Mouse (Mus musculus) ES-E14 (cell line): ENCODE data around the gene Itgb3. TPM values are rescaled to one million over a fixed set of nuclear protein-coding genes. Genes with fewer than 3 reads are reported as not detected.
A peak's percentile ranks its signal among the peaks of the same experiment; 100 is the strongest.

Experiments
- DNase-seq: peaks from one replicate; pipeline ENCODE4 v3.0.0-alpha.2; 2013; ENCODE audit warnings: low read depth, low spot score
- H3K27ac ChIP-seq: 2 replicates; pipeline ENCODE4 v1.5.1; 2012; ENCODE audit warnings: low read depth, mild to moderate bottlenecking, low read length, moderate library complexity, mixed read lengths; ENCODE audit not compliant: poor library complexity, insufficient read depth, severe bottlenecking
- H3K36me3 ChIP-seq: 2 replicates; pipeline ENCODE4 v1.6.1; 2012; ENCODE audit warnings: mild to moderate bottlenecking, low read length, moderate library complexity, mixed read lengths; ENCODE audit not compliant: control insufficient read depth, poor library complexity, insufficient read depth, severe bottlenecking
- H3K4me1 ChIP-seq, 2 experiments: fragments of 150-350 bp in 1 of 2; sonication (generic) in 1 of 2; 2 replicates each; pipeline ENCODE4 v1.6.1; 2012; ENCODE audit warnings: low read length in 2 of 2, mild to moderate bottlenecking in 1 of 2, mixed read lengths in 1 of 2; ENCODE audit not compliant: control insufficient read depth in 2 of 2, insufficient read depth in 2 of 2, poor library complexity in 1 of 2
- H3K4me3 ChIP-seq, 2 experiments: fragments of 150-350 bp in 1 of 2; sonication (generic) in 1 of 2; 2 replicates each; pipeline ENCODE4 v1.5.1; 2012; ENCODE audit warnings: low read length in 2 of 2, low read depth in 1 of 2, mild to moderate bottlenecking in 1 of 2, mixed read lengths in 1 of 2; ENCODE audit not compliant: insufficient read depth in 1 of 2, poor library complexity in 1 of 2, severe bottlenecking in 1 of 2
- H3K9ac ChIP-seq: 2 replicates; pipeline ENCODE4 v1.6.1; 2012; ENCODE audit warnings: low read depth, mild to moderate bottlenecking, low read length, mixed read lengths; ENCODE audit not compliant: poor library complexity, insufficient read depth, severe bottlenecking
- H3K9me3 ChIP-seq: fragments of 150-350 bp; sonication (generic); 2 replicates; pipeline ENCODE4 v1.6.1; 2012; ENCODE audit warnings: low read depth, mild to moderate bottlenecking, low read length; ENCODE audit not compliant: control insufficient read depth, insufficient read depth
- CHD2 ChIP-seq: IDR thresholded peaks from 2 replicates; pipeline ENCODE4 v1.6.1; 2014; ENCODE audit warnings: mild to moderate bottlenecking, low read depth, low read length, inconsistent platforms
- HCFC1 ChIP-seq: IDR thresholded peaks from 2 replicates; pipeline ENCODE4 v1.6.1; 2012; ENCODE audit warnings: low read length, inconsistent platforms, borderline replicate concordance; ENCODE audit not compliant: insufficient read depth
- MAFK ChIP-seq: IDR thresholded peaks from 2 replicates; pipeline ENCODE4 v1.6.1; 2014; ENCODE audit warnings: mild to moderate bottlenecking, low read depth, low read length, inconsistent platforms; ENCODE audit not compliant: insufficient read depth
- ZC3H11A ChIP-seq: IDR thresholded peaks from 2 replicates; pipeline ENCODE4 v1.6.1; 2012; ENCODE audit warnings: low read depth, mild to moderate bottlenecking, inconsistent platforms, low read length, borderline replicate concordance
- ZNF384 ChIP-seq: IDR thresholded peaks from 2 replicates; pipeline ENCODE4 v1.6.1; 2012; ENCODE audit warnings: low read depth, low read length, inconsistent platforms
- in situ Hi-C, 2 experiments: fragments of 600-800 bp; cut with MboI; formaldehyde crosslinking; loops; one replicate each; pipeline ENCODE4 v1.15.1; 2025; ENCODE audit warnings: low sequenced_read_pairs in 2 of 2, inconsistent platforms in 1 of 2; ENCODE audit not compliant: unreplicated experiment in 2 of 2
- total RNA-seq: library from RNA; depleted of rRNA; stranded (reverse); fragments of 300-350 nt; gene quantifications from 2 replicates; pipeline ENCODE4 v1.2.3, GENCODE M21; 2012

Itgb3 gene
- total RNA-seq, 1 experiment: 7.7 TPM

- no peak overlapping the region for H3K4me3 ChIP-seq
- H3K9me3 ChIP-seq: no peaks in the 10 kb centered on the region
- no peak overlapping the region for H3K9ac ChIP-seq
- TF ChIP-seq ZC3H11A (no peak), MAFK (no peak)
- in situ Hi-C loops: no loop called here
- H3K4me1 ChIP-seq: peaks cover 3 to 17% of the 10 kb centered on the region in 2 experiments
- H3K36me3 ChIP-seq: no peaks in the 10 kb centered on the region
- peak overlapping the region; percentile 18; the same call in 1 of the 2 replicates for H3K27ac ChIP-seq
- no peak for DNase-seq
Observed at GRCm38 (mm10) chr11:104624791-104625391, 17.1 kb downstream of the Itgb3 start.

GRCm38 (mm10) chr11:104625453-104626402, 17.9 kb downstream of the Itgb3 start:
- Histone ChIP-seq H3K9me3 (no peaks in the 10 kb centered on the region), H3K27ac (no peak overlapping the region; the same call in 1 of the 2 replicates), H3K4me1 (peaks cover 1 to 14% of the 10 kb centered on the region in 2 experiments; a peak in 3 of 4 replicates), H3K36me3 (no peaks in the 10 kb centered on the region), H3K4me3 (no peak overlapping the region), H3K9ac (no peak overlapping the region)
- DNase-seq: no peak
- in situ Hi-C loops: no loop called here
- no peak for TF ChIP-seq ZC3H11A
- TF ChIP-seq MAFK: no peak
- no peak for TF ChIP-seq HCFC1
- TF ChIP-seq CHD2: no peak
- no peak for TF ChIP-seq ZNF384

GRCm38 (mm10) chr11:104626635-104627034, 18.8 kb downstream of the Itgb3 start:
- peaks cover 1 to 14% of the 10 kb centered on the region in 2 experiments; a peak in 3 of 4 replicates for H3K4me1 ChIP-seq
- no peak overlapping the region for H3K4me3 ChIP-seq
- no peaks in the 10 kb centered on the region for H3K36me3 ChIP-seq
- in situ Hi-C loops: no loop called here
- no peak overlapping the region for H3K9ac ChIP-seq
- no peaks in the 10 kb centered on the region for H3K9me3 ChIP-seq
- no peak overlapping the region for H3K27ac ChIP-seq
- DNase-seq: no peak
- no peak for TF ChIP-seq ZC3H11A
- no peak for TF ChIP-seq MAFK
- no peak for TF ChIP-seq ZNF384

- Histone ChIP-seq H3K36me3 (no peaks in the 10 kb centered on the region), H3K9ac (no peak overlapping the region), H3K4me3 (no peak overlapping the region), H3K9me3 (no peaks in the 10 kb centered on the region), H3K27ac (no peak overlapping the region), H3K4me1 (peaks cover 1 to 14% of the 10 kb centered on the region in 2 experiments; a peak in 3 of 4 replicates)
- no peak for DNase-seq
- in situ Hi-C loops: no loop called here
- TF ChIP-seq CHD2 (no peak), MAFK (no peak), ZC3H11A (no peak), ZNF384 (no peak), HCFC1 (no peak)
Observed at GRCm38 (mm10) chr11:104627616-104628301, 20.0 kb downstream of the Itgb3 start.
